Mouse (Mus musculus) hindbrain, postnatal 0 days (tissue): ENCODE measurements around the gene Gse1. TPM values are rescaled to one million over a fixed set of nuclear protein-coding genes. Genes with fewer than 3 reads are reported as not detected.
A peak's percentile ranks its signal among the peaks of the same experiment; 100 is the strongest.

Experiments
- ATAC-seq: fragments of 200-750 bp; cut with Nextera tagmentation; 2 replicates; pipeline ENCODE4 v1.8.0; 2017; ENCODE audit warnings: mild to moderate bottlenecking, moderate TSS enrichment, moderate library complexity
- DNase-seq: peaks from one replicate; pipeline ENCODE4 v3.0.0-alpha.2; 2015; ENCODE audit warnings: low spot score
- H3K27ac ChIP-seq: fragments of 300-500 bp; sonication (generic); 2 replicates; pipeline ENCODE4 v1.5.1; 2014; ENCODE audit warnings: mild to moderate bottlenecking
- H3K27me3 ChIP-seq: fragments of 300-500 bp; sonication (generic); 2 replicates; pipeline ENCODE4 v1.6.1; 2014; ENCODE audit warnings: low read length, mixed read lengths; ENCODE audit not compliant: insufficient read depth
- H3K36me3 ChIP-seq: fragments of 300-500 bp; sonication (generic); 2 replicates; pipeline ENCODE4 v1.6.1; 2014; ENCODE audit warnings: low read length, mixed read lengths; ENCODE audit not compliant: insufficient read depth
- H3K4me1 ChIP-seq: fragments of 300-500 bp; sonication (generic); 2 replicates; pipeline ENCODE4 v1.6.1; 2014; ENCODE audit warnings: antibody characterized with exemption, low read length, mixed read lengths; ENCODE audit not compliant: insufficient read depth
- H3K4me2 ChIP-seq: fragments of 300-500 bp; sonication (generic); 2 replicates; pipeline ENCODE4 v1.6.1; 2014; ENCODE audit warnings: low read depth, mild to moderate bottlenecking, low read length, moderate library complexity, mixed read lengths
- H3K4me3 ChIP-seq: fragments of 300-500 bp; sonication (generic); 2 replicates; pipeline ENCODE4 v1.5.1; 2014; ENCODE audit warnings: low read length
- H3K9ac ChIP-seq: fragments of 300-500 bp; sonication (generic); replicated peaks from 2 replicates; pipeline ENCODE4 v1.6.1; 2014; ENCODE audit warnings: mild to moderate bottlenecking, low read length, moderate library complexity, mixed read lengths
- H3K9me3 ChIP-seq: fragments of 300-500 bp; sonication (generic); 2 replicates; pipeline ENCODE4 v1.6.1; 2016; ENCODE audit warnings: low read length, mixed read lengths
- CTCF ChIP-seq: IDR thresholded peaks from 2 replicates; pipeline ENCODE4 v1.5.1; 2016; ENCODE audit warnings: antibody characterized with exemption, control low read depth, low read depth
- WGBS: fragments of 180-500 bp; shearing (Covaris S2); extraction: QIAGEN DNeasy Blood & Tissue Kit; methylation state at CpG from one replicate; pipeline ENCODE4 v1.1.7; 2014; 5-methylcytosine and 5-hydroxymethylcytosine counted together
- polyA plus RNA-seq: library from polyadenylated mRNA; unstranded; fragments of >200 nt; fragmentation: Nextera tagmentation; extraction: Ambion mirVana; gene quantifications from 2 replicates; pipeline ENCODE4 v1.2.1, GENCODE M21; 2015
- total RNA-seq: library from RNA; depleted of rRNA; stranded (reverse); fragments of >200 nt; gene quantifications from 2 replicates; pipeline ENCODE4 v1.2.3, GENCODE M21; 2014

Gse1 gene
- total and polyA plus RNA-seq, 2 experiments from 2014 or later, result 13.4 to 48.3 TPM

- Histone ChIP-seq H3K9ac (peak overlapping the region; percentile 35), H3K27me3 (no peaks in the 10 kb centered on the region), H3K4me2 (peak overlapping the region; percentile 24; the same call in 1 of the 2 replicates), H3K4me1 (peaks cover 19% of the 10 kb centered on the region), H3K36me3 (no peaks in the 10 kb centered on the region), H3K9me3 (no peaks in the 10 kb centered on the region), H3K4me3 (no peak overlapping the region), H3K27ac (peak overlapping the region; percentile 63)
- TF ChIP-seq CTCF, result no peak
- 5% methylated on average over 17 of the region's 17 CpGs for WGBS
- ATAC-seq (peak; percentile 30), DNase-seq (peak; percentile 61)
These were observed 107.2 kb downstream of the Gse1 start for GRCm38 (mm10) chr8:120335262-120336086.

GRCm38 (mm10) chr8:120336087-120336380 is 107.8 kb downstream of the Gse1 start:
- DNase-seq, result peak; percentile 53
- Histone ChIP-seq H3K4me1 (peaks cover 21% of the 10 kb centered on the region), H3K4me3 (no peak overlapping the region), H3K4me2 (peak overlapping the region; percentile 24; the same call in 1 of the 2 replicates), H3K9me3 (no peaks in the 10 kb centered on the region), H3K36me3 (no peaks in the 10 kb centered on the region), H3K9ac (peak overlapping the region; percentile 35; the same call in 1 of the 2 replicates), H3K27me3 (no peaks in the 10 kb centered on the region), H3K27ac (peak overlapping the region; percentile 63; the same call in 1 of the 2 replicates)
- ATAC-seq, result peak; percentile 41
- 5% methylated on average over 9 of the region's 9 CpGs for WGBS
- TF ChIP-seq CTCF, result no peak

GRCm38 (mm10) chr8:120336909-120337555 is 108.8 kb downstream of the Gse1 start:
- 65% methylated on average over 5 of the region's 5 CpGs for WGBS
- Histone ChIP-seq H3K4me3 (no peak overlapping the region), H3K4me2 (no peak overlapping the region), H3K27me3 (no peaks in the 10 kb centered on the region), H3K9me3 (no peaks in the 10 kb centered on the region), H3K27ac (no peak overlapping the region), H3K4me1 (peaks cover 22% of the 10 kb centered on the region), H3K9ac (no peak overlapping the region), H3K36me3 (no peaks in the 10 kb centered on the region)
- DNase-seq (no peak), ATAC-seq (no peak)
- no peak for TF ChIP-seq CTCF

DNA sequence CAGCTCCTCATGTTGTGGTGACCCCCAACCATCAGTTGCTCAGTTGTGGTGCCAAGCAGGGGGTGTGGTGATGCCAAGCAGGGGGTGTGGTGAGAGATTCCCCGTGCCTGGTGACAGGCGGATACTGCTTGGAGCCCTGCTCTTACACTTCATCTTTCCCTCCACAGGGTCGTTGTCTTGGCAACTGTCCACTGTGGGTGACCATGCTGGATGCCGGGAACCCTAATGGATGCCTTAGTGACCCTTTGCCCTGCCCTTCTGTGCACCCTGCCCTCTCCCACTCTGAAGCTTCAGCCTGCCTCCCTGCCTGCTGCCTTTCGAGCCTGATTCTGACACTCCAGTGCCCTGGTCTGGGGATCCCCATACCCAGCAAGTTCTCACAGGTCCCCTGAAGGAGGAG is 109.4 kb downstream of the Gse1 start:
- Histone ChIP-seq H3K9ac (no peak overlapping the region), H3K9me3 (no peaks in the 10 kb centered on the region), H3K4me2 (no peak overlapping the region), H3K36me3 (no peaks in the 10 kb centered on the region), H3K4me3 (no peak overlapping the region), H3K27me3 (no peaks in the 10 kb centered on the region), H3K27ac (no peak overlapping the region), H3K4me1 (peaks cover 22% of the 10 kb centered on the region)
- WGBS, result 36% methylated on average over 5 of the region's 5 CpGs
- TF ChIP-seq CTCF, result no peak
- no peak for ATAC-seq
- no peak for DNase-seq

DNA sequence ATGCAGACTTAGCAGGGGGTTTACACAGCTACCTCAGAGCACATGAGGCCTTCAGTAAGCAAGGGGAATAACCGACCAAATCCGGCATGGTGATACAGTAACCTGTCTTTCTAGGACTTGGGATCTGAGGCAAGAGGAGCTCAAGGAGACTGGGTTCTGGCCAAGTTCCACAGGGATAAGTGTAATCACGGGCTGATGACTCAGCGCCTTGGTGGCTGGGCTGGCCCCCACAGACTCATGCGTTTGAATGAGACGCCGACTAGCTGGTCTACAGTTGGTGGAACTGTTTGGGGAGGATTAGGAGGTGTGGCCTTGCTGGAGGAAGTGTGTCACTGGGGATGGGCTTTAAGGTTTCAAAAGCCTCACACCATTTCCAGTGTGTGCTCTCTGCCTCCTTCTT is 110.4 kb downstream of the Gse1 start:
- H3K9ac ChIP-seq, result no peak overlapping the region
- no peak overlapping the region for H3K4me3 ChIP-seq
- H3K4me1 ChIP-seq, result peaks cover 29% of the 10 kb centered on the region
- H3K27ac ChIP-seq, result no peak overlapping the region
- no peaks in the 10 kb centered on the region for H3K36me3 ChIP-seq
- ATAC-seq, result no peak
- no peaks in the 10 kb centered on the region for H3K27me3 ChIP-seq
- H3K9me3 ChIP-seq, result no peaks in the 10 kb centered on the region
- no peak for TF ChIP-seq CTCF
- WGBS, result 92% methylated on average over 7 of the region's 7 CpGs
- DNase-seq, result no peak
- no peak overlapping the region for H3K4me2 ChIP-seq

GRCm38 (mm10) chr8:120339743-120340142 is 111.5 kb downstream of the Gse1 start:
- no peak overlapping the region for H3K4me3 ChIP-seq
- DNase-seq, result no peak
- no peak overlapping the region for H3K27ac ChIP-seq
- TF ChIP-seq CTCF, result no peak
- no peaks in the 10 kb centered on the region for H3K9me3 ChIP-seq
- no peaks in the 10 kb centered on the region for H3K27me3 ChIP-seq
- H3K4me2 ChIP-seq, result no peak overlapping the region
- 0 out of 2 replicates have a peak overlapping the region, but pooled peaks have one; percentile 21 for H3K9ac ChIP-seq
- H3K36me3 ChIP-seq, result no peaks in the 10 kb centered on the region
- H3K4me1 ChIP-seq, result peaks cover 26% of the 10 kb centered on the region
- WGBS, result 34% methylated on average over 7 of the region's 8 CpGs
- 0 out of 2 replicates have a peak, but pooled peaks have one; percentile 21 for ATAC-seq

GRCm38 (mm10) chr8:120341124-120341523 is 112.9 kb downstream of the Gse1 start:
- no peak for TF ChIP-seq CTCF
- WGBS, result 57% methylated on average over 10 of the region's 10 CpGs
- no peaks in the 10 kb centered on the region for H3K27me3 ChIP-seq
- peaks cover 12% of the 10 kb centered on the region for H3K4me1 ChIP-seq
- no peak overlapping the region for H3K9ac ChIP-seq
- DNase-seq (no peak), ATAC-seq (no peak)
- H3K27ac ChIP-seq, result no peak overlapping the region
- H3K9me3 ChIP-seq, result no peaks in the 10 kb centered on the region
- no peak overlapping the region for H3K4me2 ChIP-seq
- H3K4me3 ChIP-seq, result no peak overlapping the region
- no peaks in the 10 kb centered on the region for H3K36me3 ChIP-seq
